Mouse (Mus musculus): ENCODE measurements around the gene Yeats2.

- TF ChIP-seq CTCF (conservative IDR thresholded peaks at IDR 0.05; ENCODE audit: low read length) (no peak), POU5F1 (IDR thresholded peaks at IDR 0.05; ENCODE audit: borderline replicate concordance, low read length) (no peak)
Measured at GRCm38 (mm10) chr16:20140772-20141531, at the start of gene Yeats2.

Data from E14TG2a.4 (cell line).